Mouse (Mus musculus): ENCODE measurements around the gene Dock10. TPM values are rescaled to one million over a fixed set of nuclear protein-coding genes. Genes with fewer than 3 reads are reported as not detected.

The Dock10 gene
- polyA plus RNA-seq, 1 experiment from 2014 or later, result 3.2 TPM

DNA sequence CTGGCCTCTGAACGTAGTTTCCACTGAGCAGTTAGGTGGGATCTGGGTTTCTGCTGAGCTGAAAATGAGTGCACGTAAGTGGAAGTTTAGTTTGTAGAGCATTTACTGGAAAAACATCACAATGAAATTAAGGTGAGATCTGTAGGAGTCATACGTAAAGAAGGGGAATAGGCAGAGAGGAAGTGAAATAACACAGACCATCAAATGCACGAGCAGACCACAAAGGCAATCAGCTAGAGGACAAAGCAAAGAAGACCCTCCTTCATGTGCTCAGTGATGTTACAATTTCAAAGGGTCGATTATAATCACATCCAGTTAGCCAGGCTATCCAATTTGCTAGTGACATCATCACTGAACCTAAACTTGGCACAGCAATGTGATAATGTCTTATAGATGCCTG, 87.3 kb downstream of the Dock10 start:
- Histone ChIP-seq H3K27me3 (replicated peaks; ENCODE audit: control insufficient read depth, insufficient read depth, low read length) (no peaks in the 10 kb centered on the region), H3K27ac (ENCODE audit: low read length) (no peak overlapping the region), H3K4me1 (replicated peaks; ENCODE audit: control insufficient read depth, insufficient read depth, low read length) (no peaks in the 10 kb centered on the region), H3K4me2 (ENCODE audit: low read length) (no peak overlapping the region), H3K4me3 (replicated peaks; ENCODE audit: low read length) (no peak overlapping the region), H3K36me3 (ENCODE audit: control insufficient read depth, insufficient read depth) (no peaks in the 10 kb centered on the region), H3K9me3 (ENCODE audit: control insufficient read depth, low read length) (no peaks in the 10 kb centered on the region), H3K9ac (replicated peaks; ENCODE audit: low read depth, low read length) (no peak overlapping the region)
- WGBS, result 75% methylated on average over 5 of the region's 5 CpGs
- no peak for ATAC-seq

DNA sequence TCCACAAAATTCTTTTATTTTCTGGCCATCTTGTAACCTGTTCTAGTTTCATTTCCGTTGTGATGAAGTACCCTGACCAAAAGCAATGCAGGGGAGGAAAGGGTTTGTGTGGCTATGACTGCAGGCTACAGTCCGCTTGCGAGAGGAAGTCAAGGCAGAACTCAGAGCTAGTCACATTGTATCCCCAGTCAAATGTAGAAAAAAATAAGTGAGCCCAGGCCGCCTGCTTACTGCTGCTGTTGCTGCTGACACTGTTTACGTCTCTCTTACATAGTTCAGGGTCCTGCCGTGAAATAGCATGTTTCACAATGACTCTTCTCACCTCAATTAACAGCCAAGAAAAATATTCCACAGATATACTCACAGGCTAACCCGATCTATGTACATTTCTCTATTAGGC, 87.9 kb downstream of the Dock10 start:
- H3K27ac ChIP-seq (ENCODE audit: low read length), result no peak overlapping the region
- no peak for ATAC-seq

DNA sequence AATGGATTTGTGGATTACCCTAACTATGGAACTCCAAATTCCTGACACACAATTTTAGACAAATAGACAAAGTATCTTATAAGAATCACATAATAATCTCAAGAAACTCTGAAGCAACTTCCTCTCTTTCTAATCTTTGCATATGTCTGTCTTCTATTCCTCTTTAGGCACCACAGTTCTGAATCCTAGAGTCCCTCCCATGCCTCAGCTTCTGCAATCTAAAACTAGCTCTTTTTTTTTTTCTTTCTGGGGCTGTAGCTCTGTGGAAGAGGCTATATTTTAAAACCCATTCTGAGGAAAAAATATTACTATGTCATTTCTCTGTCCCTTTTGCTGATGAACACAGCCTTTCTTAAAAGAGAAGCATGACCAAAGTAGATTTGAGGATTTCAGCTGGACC, 92.6 kb downstream of the Dock10 start:
- H3K27me3 ChIP-seq (replicated peaks; ENCODE audit: control insufficient read depth, insufficient read depth, low read length), result no peaks in the 10 kb centered on the region
- no peak overlapping the region for H3K9ac ChIP-seq (replicated peaks; ENCODE audit: low read depth, low read length)
- no peaks in the 10 kb centered on the region for H3K36me3 ChIP-seq (ENCODE audit: control insufficient read depth, insufficient read depth)
- H3K4me1 ChIP-seq (replicated peaks; ENCODE audit: control insufficient read depth, insufficient read depth, low read length), result no peaks in the 10 kb centered on the region
- no peak overlapping the region for H3K4me2 ChIP-seq (ENCODE audit: low read length)
- H3K4me3 ChIP-seq (replicated peaks; ENCODE audit: low read length), result no peak overlapping the region
- no peak overlapping the region for H3K27ac ChIP-seq (ENCODE audit: low read length)
- no peak for ATAC-seq
- no peaks in the 10 kb centered on the region for H3K9me3 ChIP-seq (ENCODE audit: control insufficient read depth, low read length)

More for the DNA sequence above, 87.9 kb downstream of the Dock10 start:
- H3K4me1 ChIP-seq (replicated peaks; ENCODE audit: control insufficient read depth, insufficient read depth, low read length), result no peaks in the 10 kb centered on the region
- 89% methylated on average over 7 of the region's 7 CpGs for WGBS
- H3K9me3 ChIP-seq (ENCODE audit: control insufficient read depth, low read length), result no peaks in the 10 kb centered on the region
- H3K9ac ChIP-seq (replicated peaks; ENCODE audit: low read depth, low read length), result no peak overlapping the region
- H3K4me3 ChIP-seq (replicated peaks; ENCODE audit: low read length), result no peak overlapping the region
- no peak overlapping the region for H3K4me2 ChIP-seq (ENCODE audit: low read length)
- H3K36me3 ChIP-seq (ENCODE audit: control insufficient read depth, insufficient read depth), result no peaks in the 10 kb centered on the region
- no peaks in the 10 kb centered on the region for H3K27me3 ChIP-seq (replicated peaks; ENCODE audit: control insufficient read depth, insufficient read depth, low read length)

DNA sequence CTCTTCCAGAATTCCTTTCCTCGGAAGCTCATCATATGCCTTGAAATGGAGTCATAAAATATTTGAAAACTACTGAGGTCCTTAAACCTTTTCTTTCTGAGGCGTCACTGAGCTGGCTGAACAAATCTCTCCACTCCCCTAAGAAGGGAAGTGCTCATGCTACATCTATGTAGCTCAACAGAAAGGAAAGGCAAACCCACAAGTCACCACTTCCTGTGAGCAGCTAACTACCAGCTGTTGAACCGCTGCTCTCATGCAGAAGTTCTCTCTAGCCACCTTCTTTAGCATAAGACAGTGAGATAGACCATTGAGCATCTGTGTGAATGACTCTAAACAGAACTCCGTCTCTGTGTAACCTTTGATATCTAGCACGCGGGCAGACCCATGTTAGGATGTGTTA, 93.2 kb downstream of the Dock10 start:
- H3K36me3 ChIP-seq (ENCODE audit: control insufficient read depth, insufficient read depth), result no peaks in the 10 kb centered on the region
- no peak overlapping the region for H3K4me3 ChIP-seq (replicated peaks; ENCODE audit: low read length)
- H3K4me2 ChIP-seq (ENCODE audit: low read length), result no peak overlapping the region
- H3K9me3 ChIP-seq (ENCODE audit: control insufficient read depth, low read length), result no peaks in the 10 kb centered on the region
- no peak overlapping the region for H3K27ac ChIP-seq (ENCODE audit: low read length)
- no peaks in the 10 kb centered on the region for H3K27me3 ChIP-seq (replicated peaks; ENCODE audit: control insufficient read depth, insufficient read depth, low read length)
- 92% methylated on average over 6 of the region's 6 CpGs for WGBS
- H3K4me1 ChIP-seq (replicated peaks; ENCODE audit: control insufficient read depth, insufficient read depth, low read length), result no peaks in the 10 kb centered on the region
- no peak for ATAC-seq
- no peak overlapping the region for H3K9ac ChIP-seq (replicated peaks; ENCODE audit: low read depth, low read length)

DNA sequence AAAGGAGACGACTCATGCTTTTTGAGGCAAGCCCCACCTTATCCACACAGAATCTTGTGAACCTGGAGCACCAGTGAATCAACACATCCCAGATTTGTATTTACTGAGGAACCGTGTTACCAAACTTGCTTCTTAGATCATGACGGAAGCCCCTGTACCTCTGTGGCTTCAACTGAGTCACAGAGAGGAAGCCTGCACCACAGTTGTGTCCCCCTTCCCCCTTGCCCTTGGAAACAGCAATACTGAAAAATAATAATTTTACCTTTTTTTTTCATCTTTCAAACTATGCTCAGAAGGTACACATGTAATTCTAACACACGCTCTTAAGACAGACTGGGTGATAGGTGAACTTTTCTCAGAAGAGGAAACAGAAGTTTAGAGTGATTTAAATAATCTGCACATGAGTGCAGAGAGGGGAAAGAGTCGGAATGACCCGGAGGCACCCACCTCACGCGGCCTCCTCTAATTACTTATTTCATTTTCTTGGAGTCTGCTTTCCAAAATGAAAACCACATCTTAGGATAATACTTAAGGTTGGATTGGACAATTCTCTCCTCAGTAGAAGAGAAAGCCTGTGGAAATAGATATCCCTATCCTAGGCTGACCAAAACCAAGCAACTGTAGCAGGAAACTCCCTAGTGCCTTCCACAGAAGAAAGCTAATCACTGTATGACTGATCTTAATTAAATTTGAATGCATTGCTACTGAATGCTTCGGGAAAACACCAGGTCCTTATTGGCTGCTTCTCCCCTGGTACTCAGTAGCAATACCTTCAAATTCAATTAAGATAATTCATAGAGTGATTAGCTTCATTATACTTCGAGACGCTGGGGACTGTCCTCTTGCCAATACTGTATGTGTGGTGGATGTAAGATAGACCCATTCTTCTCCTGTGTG, 96.6 kb downstream of the Dock10 start:
- no peaks in the 10 kb centered on the region for H3K4me1 ChIP-seq (replicated peaks; ENCODE audit: control insufficient read depth, insufficient read depth, low read length)
- no peaks in the 10 kb centered on the region for H3K9me3 ChIP-seq (ENCODE audit: control insufficient read depth, low read length)
- H3K36me3 ChIP-seq (ENCODE audit: control insufficient read depth, insufficient read depth), result no peaks in the 10 kb centered on the region
- H3K27me3 ChIP-seq (replicated peaks; ENCODE audit: control insufficient read depth, insufficient read depth, low read length), result no peaks in the 10 kb centered on the region
- 77% methylated on average over 11 of the region's 11 CpGs for WGBS
- no peak overlapping the region for H3K27ac ChIP-seq (ENCODE audit: low read length)
- H3K9ac ChIP-seq (replicated peaks; ENCODE audit: low read depth, low read length), result no peak overlapping the region
- ATAC-seq, result no peak
- H3K4me2 ChIP-seq (ENCODE audit: low read length), result no peak overlapping the region
- no peak overlapping the region for H3K4me3 ChIP-seq (replicated peaks; ENCODE audit: low read length)

DNA sequence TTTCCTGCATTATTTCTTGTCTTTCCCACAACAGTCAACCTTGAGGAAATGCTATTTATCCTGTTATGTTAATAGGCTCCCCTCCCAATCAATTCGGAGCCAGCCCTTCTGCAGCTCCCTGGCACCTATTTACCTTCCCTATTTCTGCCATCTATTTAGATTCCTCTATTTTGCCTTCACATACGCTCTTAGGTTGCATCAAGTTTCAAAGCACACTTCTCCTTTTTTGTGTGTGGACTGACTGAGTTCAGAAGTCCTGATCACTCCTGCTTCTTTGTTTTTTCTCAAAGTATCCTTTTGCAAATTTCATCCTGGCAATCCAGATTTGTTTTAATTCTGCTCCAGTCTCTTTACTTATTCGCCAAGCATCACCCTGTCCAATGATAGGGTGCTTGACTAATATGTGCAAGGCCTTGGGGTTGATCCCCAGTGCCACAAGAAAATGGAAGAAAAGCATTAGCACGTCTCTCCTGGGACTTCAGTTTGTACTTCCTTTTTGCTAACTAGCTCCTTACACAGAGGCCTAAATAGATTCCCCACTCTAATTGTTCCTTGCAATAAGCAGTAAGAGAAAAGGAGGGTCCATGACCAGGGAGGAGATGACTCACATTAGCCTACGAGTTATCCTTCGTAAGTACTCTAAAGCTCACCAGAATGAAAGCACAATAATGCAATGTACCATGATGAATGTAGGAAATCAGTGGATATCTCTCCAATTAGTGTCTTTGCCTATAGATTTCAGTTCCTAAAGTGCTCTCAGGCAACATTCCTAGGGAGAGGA, 98.7 kb downstream of the Dock10 start:
- Histone ChIP-seq H3K27ac (ENCODE audit: low read length) (no peak overlapping the region), H3K9ac (replicated peaks; ENCODE audit: low read depth, low read length) (no peak overlapping the region), H3K4me1 (replicated peaks; ENCODE audit: control insufficient read depth, insufficient read depth, low read length) (no peaks in the 10 kb centered on the region), H3K4me3 (replicated peaks; ENCODE audit: low read length) (no peak overlapping the region), H3K4me2 (ENCODE audit: low read length) (no peak overlapping the region), H3K36me3 (ENCODE audit: control insufficient read depth, insufficient read depth) (no peaks in the 10 kb centered on the region), H3K9me3 (ENCODE audit: control insufficient read depth, low read length) (no peaks in the 10 kb centered on the region), H3K27me3 (replicated peaks; ENCODE audit: control insufficient read depth, insufficient read depth, low read length) (no peaks in the 10 kb centered on the region)
- WGBS, result 78% methylated on average over 6 of the region's 6 CpGs
- no peak for ATAC-seq

DNA sequence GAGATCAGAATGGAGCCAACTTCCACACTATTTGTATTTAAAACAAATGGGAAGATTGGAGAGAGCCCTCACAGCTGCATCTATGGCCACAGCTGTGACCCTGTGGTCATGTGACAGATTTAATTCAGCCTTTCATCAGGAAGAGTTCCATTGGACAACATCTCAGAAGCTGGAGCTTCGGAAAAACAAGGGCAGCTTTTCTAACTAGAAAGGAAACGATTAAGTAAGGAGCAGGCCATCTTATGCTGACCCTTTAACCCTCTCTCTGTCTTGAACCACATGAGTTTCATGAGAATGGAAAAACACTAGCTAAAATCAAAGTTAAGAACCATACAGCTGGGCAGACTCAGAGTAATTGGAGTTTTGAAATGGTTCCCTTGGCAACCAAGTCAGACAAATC, 101.9 kb downstream of the Dock10 start:
- Histone ChIP-seq H3K36me3 (ENCODE audit: control insufficient read depth, insufficient read depth) (no peaks in the 10 kb centered on the region), H3K4me1 (replicated peaks; ENCODE audit: control insufficient read depth, insufficient read depth, low read length) (no peaks in the 10 kb centered on the region), H3K4me3 (replicated peaks; ENCODE audit: low read length) (no peak overlapping the region), H3K27me3 (replicated peaks; ENCODE audit: control insufficient read depth, insufficient read depth, low read length) (no peaks in the 10 kb centered on the region), H3K9ac (replicated peaks; ENCODE audit: low read depth, low read length) (no peak overlapping the region), H3K9me3 (ENCODE audit: control insufficient read depth, low read length) (no peaks in the 10 kb centered on the region), H3K4me2 (ENCODE audit: low read length) (no peak overlapping the region), H3K27ac (ENCODE audit: low read length) (no peak overlapping the region)
- WGBS, result 50% methylated on average over 2 of the region's 2 CpGs
- no peak for ATAC-seq

DNA sequence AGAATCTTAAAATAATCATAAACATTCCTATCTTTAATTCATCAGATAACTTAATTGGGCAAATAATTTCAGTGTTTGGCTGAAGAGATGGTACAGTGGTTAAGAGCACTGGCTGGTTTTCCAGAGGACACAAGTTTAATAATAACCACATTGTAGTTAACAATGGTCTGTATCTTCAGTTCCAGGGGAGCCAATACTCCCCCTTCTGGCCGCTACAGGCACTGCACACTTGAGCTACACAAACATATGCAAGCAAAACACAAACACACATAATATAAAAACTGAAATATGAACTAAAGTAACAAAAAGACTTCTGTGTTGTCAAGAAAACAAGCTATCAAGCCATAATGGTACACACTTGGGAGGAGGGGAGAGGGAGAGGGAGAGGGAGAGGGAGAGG, 102.5 kb downstream of the Dock10 start:
- H3K4me3 ChIP-seq (replicated peaks; ENCODE audit: low read length), result no peak overlapping the region
- H3K9ac ChIP-seq (replicated peaks; ENCODE audit: low read depth, low read length), result no peak overlapping the region
- H3K36me3 ChIP-seq (ENCODE audit: control insufficient read depth, insufficient read depth), result no peaks in the 10 kb centered on the region
- WGBS, result 75% methylated on average over 1 of the region's 1 CpGs
- no peaks in the 10 kb centered on the region for H3K4me1 ChIP-seq (replicated peaks; ENCODE audit: control insufficient read depth, insufficient read depth, low read length)
- no peaks in the 10 kb centered on the region for H3K27me3 ChIP-seq (replicated peaks; ENCODE audit: control insufficient read depth, insufficient read depth, low read length)
- H3K4me2 ChIP-seq (ENCODE audit: low read length), result no peak overlapping the region
- no peaks in the 10 kb centered on the region for H3K9me3 ChIP-seq (ENCODE audit: control insufficient read depth, low read length)
- H3K27ac ChIP-seq (ENCODE audit: low read length), result no peak overlapping the region
- no peak for ATAC-seq

DNA sequence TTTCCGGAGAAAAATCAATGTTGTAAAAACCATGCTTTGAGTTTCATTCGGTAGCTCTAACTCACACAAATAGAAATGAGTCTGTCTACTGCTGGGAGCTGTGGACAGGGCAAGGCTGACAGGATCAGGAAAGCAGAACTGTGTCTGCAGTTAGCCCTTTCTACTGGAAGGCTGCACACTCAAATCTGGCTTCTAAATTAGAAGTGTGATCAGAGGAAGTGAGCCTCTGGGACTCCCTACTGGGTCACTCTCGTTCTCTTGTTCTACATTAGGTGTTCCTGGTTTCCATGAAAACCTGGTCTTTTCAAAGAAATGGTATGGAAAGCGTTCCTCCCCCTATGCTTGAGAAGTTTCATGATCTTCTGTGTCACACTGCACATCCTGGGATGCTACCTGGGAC, 103.1 kb downstream of the Dock10 start:
- WGBS, result 84% methylated on average over 4 of the region's 4 CpGs
- Histone ChIP-seq H3K4me2 (ENCODE audit: low read length) (no peak overlapping the region), H3K36me3 (ENCODE audit: control insufficient read depth, insufficient read depth) (no peaks in the 10 kb centered on the region), H3K9me3 (ENCODE audit: control insufficient read depth, low read length) (no peaks in the 10 kb centered on the region), H3K9ac (replicated peaks; ENCODE audit: low read depth, low read length) (no peak overlapping the region), H3K4me1 (replicated peaks; ENCODE audit: control insufficient read depth, insufficient read depth, low read length) (no peaks in the 10 kb centered on the region), H3K27ac (ENCODE audit: low read length) (no peak overlapping the region), H3K27me3 (replicated peaks; ENCODE audit: control insufficient read depth, insufficient read depth, low read length) (no peaks in the 10 kb centered on the region), H3K4me3 (replicated peaks; ENCODE audit: low read length) (no peak overlapping the region)
- ATAC-seq, result no peak
